18 mouse cellular contexts compared by ENCODE assay signal in the genomic region with DNA sequence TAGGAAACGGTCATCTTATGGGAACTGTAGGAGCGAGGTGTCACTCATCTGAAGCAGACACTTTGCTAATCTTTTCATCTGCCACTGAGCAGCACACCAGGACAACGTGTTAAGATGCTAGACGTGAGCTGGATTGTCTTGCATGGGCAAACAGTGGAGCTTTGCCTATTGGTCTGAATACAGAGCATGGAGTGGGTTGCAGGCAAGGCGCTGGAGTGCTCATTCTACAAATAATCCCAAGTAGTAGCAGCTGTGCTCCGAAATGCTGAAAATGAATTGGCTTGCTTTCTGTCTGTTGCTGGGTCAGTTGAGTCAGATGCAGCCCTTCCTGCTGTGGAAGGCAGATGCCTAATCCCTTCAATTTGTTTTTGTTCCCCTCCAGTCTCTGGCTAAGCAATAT.
A peak's percentile ranks its signal among the peaks of the same experiment; 100 is the strongest.
DNase-seq lines count a peak whose midpoint lies in the region; ATAC-seq lines count a peak whose summit lies in the region.
"Had no signal": no experiment of that assay in that cellular context is flagged by ENCODE, and none has a peak within 500 bp of the region (broad histone marks: within the 10 kb centered on the region; RNA-seq: fewer than 3 reads in every experiment).

No protein-coding gene starts in this region.

- 66% methylated on average over 6 of the region's 6 CpGs for WGBS in hindbrain, embryonic 15.5 days
- WGBS in hindbrain, embryonic 10.5 days: 61% methylated on average over 6 of the region's 6 CpGs
- 72% methylated on average over 6 of the region's 6 CpGs for WGBS in embryonic facial prominence, embryonic 14.5 days
- WGBS in midbrain, embryonic 14.5 days: 27% methylated on average over 6 of the region's 6 CpGs

- H3K9me3 ChIP-seq in hindbrain, embryonic 15.5 days: no peaks in the 10 kb centered on the region
- H3K9me3 ChIP-seq in hindbrain, embryonic 10.5 days: no peaks in the 10 kb centered on the region
- no peaks in the 10 kb centered on the region for H3K9me3 ChIP-seq in embryonic facial prominence, embryonic 14.5 days (ENCODE audit: control insufficient read depth, low read length)
- no peaks in the 10 kb centered on the region for H3K9me3 ChIP-seq in midbrain, embryonic 14.5 days (ENCODE audit: control insufficient read depth, low read length)
- H3K9me3 ChIP-seq: embryonic facial prominence, embryonic 13.5 days; intestine, embryonic 15.5 days; liver, embryonic 13.5 days; stomach, embryonic 15.5 days had no signal

- no peaks in the 10 kb centered on the region for H3K4me1 ChIP-seq in hindbrain, embryonic 15.5 days (replicated peaks)
- H3K4me1 ChIP-seq in hindbrain, embryonic 10.5 days (replicated peaks): no peaks in the 10 kb centered on the region
- H3K4me1 ChIP-seq in embryonic facial prominence, embryonic 14.5 days (ENCODE audit: control insufficient read depth, insufficient read depth, low read length): no peaks in the 10 kb centered on the region
- peaks cover 4% of the 10 kb centered on the region; the same call in 1 of the 2 replicates for H3K4me1 ChIP-seq in midbrain, embryonic 14.5 days (ENCODE audit: control insufficient read depth, insufficient read depth, low read length)
- H3K4me1 ChIP-seq: embryonic facial prominence, embryonic 13.5 days; intestine, embryonic 15.5 days; liver, embryonic 13.5 days; stomach, embryonic 15.5 days had no signal

- no peak for DNase-seq in hindbrain, embryonic 10.5 days (ENCODE audit: low spot score)
- DNase-seq in brain, adult 2 months (ENCODE audit: low read depth, low spot score): peak; percentile 61
- peak; percentile 27 for DNase-seq in embryonic facial prominence, embryonic 14.5 days (ENCODE audit: low spot score)
- peak; percentile 39 for DNase-seq in midbrain, embryonic 14.5 days
- DNase-seq in kidney, adult 9 months: no peak
- no peak for DNase-seq in kidney, postnatal 4 days
- DNase-seq: adrenal gland, postnatal 10 days; gastrocnemius, postnatal 14 days; heart, postnatal 36 days; kidney, postnatal 10 days; liver, embryonic 13.5 days; thymus, postnatal 14 days had no signal

- H3K27me3 ChIP-seq in hindbrain, embryonic 15.5 days: no peaks in the 10 kb centered on the region
- H3K27me3 ChIP-seq in hindbrain, embryonic 10.5 days (ENCODE audit: insufficient read depth, poor library complexity, severe bottlenecking): no peaks in the 10 kb centered on the region
- H3K27me3 ChIP-seq in embryonic facial prominence, embryonic 14.5 days (replicated peaks; ENCODE audit: control insufficient read depth, insufficient read depth, low read length): no peaks in the 10 kb centered on the region
- no peaks in the 10 kb centered on the region for H3K27me3 ChIP-seq in midbrain, embryonic 14.5 days (ENCODE audit: control insufficient read depth, insufficient read depth, low read length)
- H3K27me3 ChIP-seq: embryonic facial prominence, embryonic 13.5 days; intestine, embryonic 15.5 days; liver, embryonic 13.5 days; stomach, embryonic 15.5 days had no signal

- no peaks in the 10 kb centered on the region for H3K36me3 ChIP-seq in hindbrain, embryonic 15.5 days
- H3K36me3 ChIP-seq in hindbrain, embryonic 10.5 days: no peaks in the 10 kb centered on the region
- no peaks in the 10 kb centered on the region for H3K36me3 ChIP-seq in embryonic facial prominence, embryonic 14.5 days (ENCODE audit: control insufficient read depth, insufficient read depth, low read length)
- H3K36me3 ChIP-seq in midbrain, embryonic 14.5 days (ENCODE audit: control insufficient read depth, insufficient read depth, low read length): no peaks in the 10 kb centered on the region
- H3K36me3 ChIP-seq: embryonic facial prominence, embryonic 13.5 days; intestine, embryonic 15.5 days; liver, embryonic 13.5 days; stomach, embryonic 15.5 days had no signal

- ATAC-seq in hindbrain, embryonic 15.5 days (ENCODE audit: low FRiP score, low read depth): peak; percentile 61; the same call in 1 of the 2 replicates
- peak; percentile 44; the same call in 1 of the 2 replicates for ATAC-seq in embryonic facial prominence, embryonic 14.5 days (ENCODE audit: low read depth)
- ATAC-seq in midbrain, embryonic 14.5 days (ENCODE audit: low FRiP score, low TSS enrichment): peak; percentile 68
- ATAC-seq in monocyte, adult 5-6 weeks (replicated peaks; ENCODE audit: insufficient number of reproducible peaks, low FRiP score, low TSS enrichment, poor library complexity, severe bottlenecking): no peak
- ATAC-seq: intestine, embryonic 15.5 days had no signal

- no peak overlapping the region for H3K27ac ChIP-seq in hindbrain, embryonic 15.5 days (replicated peaks)
- H3K27ac ChIP-seq in hindbrain, embryonic 10.5 days: no peak overlapping the region
- H3K27ac ChIP-seq in embryonic facial prominence, embryonic 14.5 days (replicated peaks; ENCODE audit: low read depth, low read length): no peak overlapping the region
- H3K27ac ChIP-seq in midbrain, embryonic 14.5 days (replicated peaks; ENCODE audit: low read depth, low read length): 0 out of 2 replicates have a peak overlapping the region, but pooled peaks have one; percentile 17
- H3K27ac ChIP-seq: embryonic facial prominence, embryonic 13.5 days; intestine, embryonic 15.5 days; liver, embryonic 13.5 days; stomach, embryonic 15.5 days had no signal

- H3K9ac ChIP-seq in hindbrain, embryonic 15.5 days: no peak overlapping the region
- no peak overlapping the region for H3K9ac ChIP-seq in embryonic facial prominence, embryonic 14.5 days (ENCODE audit: low read depth, low read length)
- H3K9ac ChIP-seq in midbrain, embryonic 14.5 days (replicated peaks; ENCODE audit: low read length): no peak overlapping the region
- H3K9ac ChIP-seq: embryonic facial prominence, embryonic 13.5 days; intestine, embryonic 15.5 days; liver, embryonic 13.5 days; stomach, embryonic 15.5 days had no signal

- no peak overlapping the region for H3K4me3 ChIP-seq in hindbrain, embryonic 15.5 days
- no peak overlapping the region for H3K4me3 ChIP-seq in hindbrain, embryonic 10.5 days
- no peak overlapping the region for H3K4me3 ChIP-seq in embryonic facial prominence, embryonic 14.5 days (ENCODE audit: low read depth, low read length)
- H3K4me3 ChIP-seq in midbrain, embryonic 14.5 days (replicated peaks; ENCODE audit: low read depth, low read length): no peak overlapping the region
- H3K4me3 ChIP-seq: embryonic facial prominence, embryonic 13.5 days; intestine, embryonic 15.5 days; liver, embryonic 13.5 days; stomach, embryonic 15.5 days had no signal

- H3K4me2 ChIP-seq in hindbrain, embryonic 15.5 days: no peak overlapping the region
- no peak overlapping the region for H3K4me2 ChIP-seq in embryonic facial prominence, embryonic 14.5 days (ENCODE audit: low read depth, low read length)
- H3K4me2 ChIP-seq in midbrain, embryonic 14.5 days (ENCODE audit: low read length): no peak overlapping the region
- H3K4me2 ChIP-seq: embryonic facial prominence, embryonic 13.5 days; heart, embryonic 11.5 days; intestine, embryonic 15.5 days; liver, embryonic 13.5 days; stomach, embryonic 15.5 days had no signal

Comparison
In these comparisons a context has a peak if more than half of its experiments do, and no peak if none do; other contexts are left out.
1. DNase-seq: peak in brain, adult 2 months (single experiment), embryonic facial prominence, embryonic 14.5 days (single experiment) and midbrain, embryonic 14.5 days (single experiment); none in hindbrain, embryonic 10.5 days (single experiment), kidney, adult 9 months (single experiment) and kidney, postnatal 4 days (0 of 2).